ENCODE assay signal across 8 mouse cellular contexts in the genomic region with DNA sequence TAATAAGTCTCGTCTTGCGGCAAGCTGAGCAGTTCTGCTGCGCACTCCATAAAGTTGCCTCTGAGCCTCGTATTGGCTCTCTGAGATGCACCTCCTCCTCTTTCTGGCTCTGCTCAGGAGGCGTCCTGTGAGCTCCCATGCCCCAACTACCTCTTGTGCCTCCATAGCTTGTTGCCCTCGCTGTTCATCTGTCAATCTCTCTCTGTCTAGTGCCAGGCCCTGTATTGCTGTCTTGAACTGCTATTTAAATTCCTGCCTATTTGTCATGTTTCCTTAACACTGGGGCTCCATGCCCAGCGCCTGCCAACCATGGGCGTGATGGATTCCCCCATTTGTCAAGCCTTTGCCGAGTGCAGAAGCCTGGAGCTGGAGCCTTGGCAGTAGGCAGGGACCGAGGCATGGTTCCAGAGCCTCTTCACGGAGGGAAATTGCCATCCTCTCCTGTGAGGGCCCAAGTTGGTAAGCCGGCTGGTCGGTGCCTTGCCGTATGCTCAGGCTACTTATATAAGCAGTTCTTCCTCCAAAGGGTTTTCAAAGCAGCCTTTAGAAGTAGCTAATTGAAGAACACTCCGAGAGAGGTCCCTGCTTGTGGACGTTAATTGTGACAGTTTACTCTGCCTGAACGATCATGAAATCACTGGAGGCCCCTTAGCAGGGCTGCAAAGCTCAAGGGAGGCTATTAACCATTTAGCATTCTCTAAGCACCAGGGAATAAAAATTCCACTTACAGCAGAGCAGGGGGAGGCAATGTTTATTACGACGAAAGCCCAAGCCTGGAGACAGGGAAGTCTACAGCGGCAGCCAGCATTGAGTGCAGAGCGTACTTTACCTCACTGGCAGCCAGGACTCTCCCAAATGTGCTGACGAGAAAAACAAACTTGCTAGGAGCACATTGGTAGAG. TPM values are rescaled to one million over a fixed set of nuclear protein-coding genes. Genes with fewer than 3 reads are reported as not detected.
DNase-seq lines count a peak whose midpoint lies in the region; ATAC-seq and TF ChIP-seq lines count a peak whose summit lies in the region.

No protein-coding gene starts in this region.

- H3K4me3 ChIP-seq in forebrain, embryonic 10.5 days: peak overlapping the region; percentile 27; the same call in 1 of the 2 replicates
- H3K4me3 ChIP-seq in intestine, postnatal 0 days (ENCODE audit: low read depth, low read length): no peak overlapping the region

- peak overlapping the region; percentile 1; the same call in 1 of the 2 replicates for H3K4me2 ChIP-seq in intestine, postnatal 0 days (replicated peaks; ENCODE audit: low read depth)

- ATAC-seq in intestine, postnatal 0 days: no peak

- DNase-seq in kidney, postnatal 4 days: peak; percentile 27 to 40
- DNase-seq in kidney, postnatal 25 days: no peak
- no peak for DNase-seq in forebrain, embryonic 10.5 days (ENCODE audit: extremely low spot score, low spot score)
- DNase-seq in lung, adult 18-20 months: peak; percentile 66 to 70
- DNase-seq in right cerebral cortex, adult 2 months (ENCODE audit: low spot score in 2 of 2): peak; percentile 65 to 77
- no peak for DNase-seq in urinary bladder, postnatal 4 days (ENCODE audit: low spot score in 2 of 2)
- DNase-seq in kidney, adult 18-20 months: no peak

- TF ChIP-seq CTCF in intestine, postnatal 0 days (IDR thresholded peaks at IDR 0.05; ENCODE audit: low read depth): no peak

- no peak overlapping the region for H3K9ac ChIP-seq in intestine, postnatal 0 days (ENCODE audit: low read depth, low read length)

- WGBS in forebrain, embryonic 10.5 days: 51% methylated on average over 22 of the region's 22 CpGs
- 53% methylated on average over 22 of the region's 22 CpGs for WGBS in intestine, postnatal 0 days

- H3K27me3 ChIP-seq in forebrain, embryonic 10.5 days (ENCODE audit: poor library complexity, severe bottlenecking): 0 out of 2 replicates have a peak, but pooled peaks cover 1% of the 10 kb centered on the region
- H3K27me3 ChIP-seq in intestine, postnatal 0 days (replicated peaks; ENCODE audit: control insufficient read depth, insufficient read depth, low read length): no peaks in the 10 kb centered on the region

- peaks cover 61% of the 10 kb centered on the region for H3K4me1 ChIP-seq in forebrain, embryonic 10.5 days
- peaks cover 5% of the 10 kb centered on the region; the same call in 1 of the 2 replicates for H3K4me1 ChIP-seq in intestine, postnatal 0 days (replicated peaks; ENCODE audit: control insufficient read depth, insufficient read depth, low read length)

- H3K9me3 ChIP-seq in forebrain, embryonic 10.5 days: no peaks in the 10 kb centered on the region
- H3K9me3 ChIP-seq in intestine, postnatal 0 days (ENCODE audit: control insufficient read depth): no peaks in the 10 kb centered on the region

- H3K36me3 ChIP-seq in forebrain, embryonic 10.5 days (replicated peaks): peaks cover 16% of the 10 kb centered on the region
- no peaks in the 10 kb centered on the region; the same call in 1 of the 2 replicates for H3K36me3 ChIP-seq in intestine, postnatal 0 days (ENCODE audit: control insufficient read depth, insufficient read depth)

- peak overlapping the region; percentile 82 for H3K27ac ChIP-seq in forebrain, embryonic 10.5 days
- H3K27ac ChIP-seq in intestine, postnatal 0 days (ENCODE audit: low read depth, low read length): peak overlapping the region; percentile 22; the same call in 1 of the 2 replicates

RNA-seq across cellular contexts. Expression of gene Rgs3, which starts 53.2 kb away (rescaled TPM):
- polyA plus RNA-seq in forebrain, embryonic 10.5 days (2016; fragmentation: Nextera tagmentation; extraction: Ambion mirVana): 29.8 and 36.3 TPM in 2 replicates
- 30.1 and 30.8 TPM in 2 replicates for polyA plus RNA-seq in intestine, postnatal 0 days (2015; fragmentation: Nextera tagmentation; extraction: Ambion mirVana)

Comparison
In these comparisons a context has a peak if more than half of its experiments do, and no peak if none do; other contexts are left out.
1. DNase-seq: peak in kidney, postnatal 4 days (2 of 2), lung, adult 18-20 months (2 of 2) and right cerebral cortex, adult 2 months (2 of 2); none in kidney, postnatal 25 days (0 of 2), forebrain, embryonic 10.5 days (single experiment), urinary bladder, postnatal 4 days (0 of 2) and kidney, adult 18-20 months (single experiment).